Mouse (Mus musculus) cerebellum, postnatal 14 days (tissue): ENCODE results near the gene Zfp458.

ENCODE experiments used
- DNase-seq, 2 experiments: peaks; one replicate each; pipeline ENCODE4 v3.0.0; 2021; ENCODE audit warnings: mixed read lengths in 2 of 2

Zfp458 gene

DNA sequence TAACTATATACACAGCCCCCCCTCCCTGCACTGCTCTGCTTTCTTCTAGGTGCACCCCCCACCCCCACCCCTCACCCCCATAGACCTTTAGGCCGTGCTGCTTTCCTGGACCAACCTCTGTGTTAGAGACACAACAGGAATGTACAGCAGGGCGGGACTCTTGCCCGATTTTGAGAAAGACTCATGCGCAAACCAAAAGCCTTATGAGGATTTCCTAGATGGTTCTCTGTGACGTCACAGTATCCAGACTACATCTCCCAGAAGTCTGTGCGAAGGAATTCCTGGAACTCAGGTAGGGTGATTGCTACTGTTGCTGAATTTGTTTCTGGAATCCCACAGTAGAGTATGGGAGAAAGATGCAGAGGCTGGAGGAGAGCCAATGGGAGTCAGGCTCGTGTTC is at the start of gene Zfp458:
TSS of gene Zfp458 (minus strand) at position 153 of the 400 bp plus-strand sequence.
- peak in 1 of 2 experiments; percentile 10 for DNase-seq

DNA sequence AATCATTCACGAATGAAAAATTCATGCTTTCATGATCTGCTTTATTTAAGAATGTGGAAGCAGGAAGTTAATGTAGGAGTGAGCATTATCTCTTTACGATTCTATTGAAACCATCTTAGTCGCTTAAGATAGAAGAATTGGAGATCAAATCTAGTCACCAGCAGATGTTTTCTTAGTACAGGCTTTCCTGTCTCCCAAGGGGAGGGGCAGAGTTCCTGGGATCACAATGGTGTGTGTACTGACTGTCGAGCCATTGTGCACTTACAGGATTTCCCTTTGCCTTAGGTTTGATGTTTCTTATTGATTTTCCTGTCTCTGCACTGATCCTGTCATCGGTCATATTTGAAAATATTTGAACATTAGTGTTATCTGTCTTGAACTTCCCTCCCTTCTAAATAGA is 28.5 kb upstream of the Zfp458 start:
- DNase-seq = no peak

DNA sequence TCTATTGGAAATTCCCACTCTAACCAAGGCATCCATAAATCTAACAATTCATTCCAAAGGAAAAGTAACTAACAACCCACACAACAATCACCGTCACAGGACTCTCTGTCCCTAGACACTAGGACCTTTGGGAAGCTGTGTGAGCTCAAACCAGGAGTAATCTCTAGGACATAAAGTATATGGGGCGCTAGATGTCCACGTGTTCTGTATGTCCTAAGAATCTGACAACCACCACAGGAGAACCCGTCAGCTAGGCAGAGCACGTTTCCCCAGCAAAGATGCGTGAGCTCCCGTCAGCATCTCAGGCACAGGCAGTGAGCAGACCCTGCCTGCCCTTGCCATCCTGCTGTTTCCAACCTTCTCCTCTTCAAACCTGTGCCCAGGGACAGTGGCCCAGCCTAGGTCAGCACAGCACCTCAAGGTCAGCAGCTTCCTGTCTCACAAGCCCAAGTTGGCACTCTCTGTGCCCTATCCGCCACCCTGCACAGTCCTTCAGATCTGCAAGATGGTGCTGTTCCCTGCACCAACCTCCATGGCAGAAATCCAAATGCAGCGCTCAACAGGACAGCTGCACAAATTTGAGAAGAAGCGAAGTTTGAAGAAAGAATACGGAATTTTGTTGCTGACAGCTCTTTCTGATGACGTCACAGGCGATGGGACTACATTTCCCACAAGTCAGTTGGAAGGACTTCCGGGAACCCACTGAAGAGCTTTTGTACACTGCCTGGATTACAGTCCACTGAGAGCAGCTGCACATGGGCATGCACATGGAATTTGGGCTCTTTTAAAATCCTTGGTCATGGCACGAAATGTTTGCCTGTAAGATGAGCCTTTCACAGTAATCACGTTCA is 27.8 kb upstream of the Zfp458 start, which contains the start of gene Zfp457:
TSS of gene Zfp457 (minus strand) at position 664 of the 851 bp plus-strand sequence.
- DNase-seq = peak; percentile 89 to 91

DNA sequence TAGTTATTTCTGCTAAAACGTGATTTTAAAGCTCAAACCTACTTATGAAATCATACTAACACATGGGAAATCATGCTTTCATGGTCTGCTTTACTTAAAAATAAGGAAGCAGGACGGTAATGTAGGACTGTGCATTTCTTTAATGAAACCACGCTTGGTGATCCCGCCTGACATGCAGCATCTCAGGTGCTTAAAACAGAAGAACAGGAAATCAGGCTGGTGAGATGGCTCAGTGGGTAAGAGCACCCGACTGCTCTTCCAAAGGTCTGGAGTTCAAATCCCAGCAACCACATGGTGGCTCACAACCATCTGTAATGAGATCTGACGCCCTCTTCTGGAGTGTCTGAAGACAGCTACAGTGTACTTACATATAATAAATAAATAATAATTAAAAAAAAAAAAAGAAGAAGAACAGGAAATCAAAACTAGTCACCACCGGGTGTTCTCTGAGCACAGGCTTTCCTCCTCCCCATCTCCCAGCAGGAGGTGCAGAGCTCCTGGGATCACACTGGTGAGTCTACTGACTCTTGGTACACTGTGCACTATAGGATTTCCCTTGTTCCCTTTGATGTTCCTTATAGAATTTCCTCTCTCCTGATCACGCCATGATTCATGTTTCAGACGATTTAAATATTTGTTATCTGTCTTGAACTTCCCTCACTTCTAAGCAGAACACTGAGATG is 8.7 kb downstream of the Zfp458 start:
- peak in 1 of 2 experiments; percentile 3 for DNase-seq

DNA sequence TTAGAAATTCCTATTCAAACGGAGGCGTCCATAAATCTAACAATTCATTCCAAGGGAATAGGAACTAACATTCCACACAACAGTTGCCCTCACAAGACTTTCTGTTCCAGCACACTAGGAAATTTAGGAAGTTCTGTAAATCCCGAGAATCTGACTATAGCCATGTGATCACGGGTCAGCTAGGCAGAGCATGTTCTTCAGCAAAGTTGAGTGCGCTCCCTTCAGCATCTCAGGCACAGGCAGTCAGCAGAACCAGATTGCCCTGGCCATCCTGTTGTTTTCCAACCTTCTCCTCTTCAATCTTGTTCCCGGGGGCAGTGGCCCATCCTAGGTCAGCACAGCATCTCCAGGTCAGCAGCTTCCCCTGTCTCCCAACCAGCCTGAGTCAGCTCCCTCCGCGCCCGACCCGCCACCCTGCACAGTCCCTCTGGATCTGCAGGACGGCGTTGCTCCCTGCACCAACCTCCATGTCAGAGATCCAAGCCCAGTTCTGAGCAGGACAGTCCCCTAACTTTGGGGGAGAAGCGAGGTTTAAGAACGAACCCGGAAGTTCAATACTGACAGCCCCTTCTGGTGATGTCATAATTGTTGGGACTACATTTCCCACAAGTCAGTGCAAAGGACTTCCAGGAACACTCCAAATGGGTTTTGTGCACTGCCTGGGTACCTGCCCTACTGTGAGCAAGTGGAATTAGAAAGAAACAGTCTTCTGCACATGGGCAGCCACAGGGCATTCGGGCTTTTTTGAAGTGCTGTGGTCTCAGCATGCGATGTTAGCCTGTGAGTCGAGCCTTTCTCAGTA is 9.5 kb downstream of the Zfp458 start:
- peak; percentile 66 to 83 for DNase-seq

DNA sequence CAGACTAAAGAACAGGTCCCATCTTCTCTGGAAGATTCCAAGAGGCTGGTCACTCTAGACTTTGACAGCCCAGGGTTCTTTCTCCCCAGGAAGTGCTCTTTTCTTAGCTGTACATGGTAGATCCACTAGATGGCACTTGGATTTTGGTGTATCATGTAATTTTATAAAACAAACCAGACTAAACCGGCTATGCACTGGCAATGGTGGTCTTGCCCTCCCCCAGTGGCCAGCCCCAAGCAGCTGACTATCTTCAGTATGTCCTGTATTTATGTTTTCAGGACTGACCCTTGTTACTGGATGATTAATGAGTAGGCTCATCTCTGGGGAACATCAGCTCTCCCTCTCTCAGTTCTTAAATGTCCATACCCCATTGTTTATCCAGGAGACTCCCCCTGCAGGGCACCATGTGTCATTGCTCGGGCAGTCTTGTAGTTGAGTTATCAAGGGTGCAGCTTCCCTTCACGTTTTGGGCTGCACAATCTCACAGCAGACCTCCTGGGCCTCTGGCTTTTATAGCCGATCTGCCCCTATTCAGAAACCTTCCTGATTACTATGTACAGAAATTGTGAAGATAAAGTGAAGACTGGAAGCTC is 64.2 kb downstream of the Zfp458 start:
- no peak for DNase-seq
